Mouse (Mus musculus): ENCODE results near the gene Majin. TPM values are rescaled to one million over a fixed set of nuclear protein-coding genes. Genes with fewer than 3 reads are reported as not detected.

The Majin gene
- polyA plus RNA-seq, 1 experiment from 2014 or later, result not detected

DNA sequence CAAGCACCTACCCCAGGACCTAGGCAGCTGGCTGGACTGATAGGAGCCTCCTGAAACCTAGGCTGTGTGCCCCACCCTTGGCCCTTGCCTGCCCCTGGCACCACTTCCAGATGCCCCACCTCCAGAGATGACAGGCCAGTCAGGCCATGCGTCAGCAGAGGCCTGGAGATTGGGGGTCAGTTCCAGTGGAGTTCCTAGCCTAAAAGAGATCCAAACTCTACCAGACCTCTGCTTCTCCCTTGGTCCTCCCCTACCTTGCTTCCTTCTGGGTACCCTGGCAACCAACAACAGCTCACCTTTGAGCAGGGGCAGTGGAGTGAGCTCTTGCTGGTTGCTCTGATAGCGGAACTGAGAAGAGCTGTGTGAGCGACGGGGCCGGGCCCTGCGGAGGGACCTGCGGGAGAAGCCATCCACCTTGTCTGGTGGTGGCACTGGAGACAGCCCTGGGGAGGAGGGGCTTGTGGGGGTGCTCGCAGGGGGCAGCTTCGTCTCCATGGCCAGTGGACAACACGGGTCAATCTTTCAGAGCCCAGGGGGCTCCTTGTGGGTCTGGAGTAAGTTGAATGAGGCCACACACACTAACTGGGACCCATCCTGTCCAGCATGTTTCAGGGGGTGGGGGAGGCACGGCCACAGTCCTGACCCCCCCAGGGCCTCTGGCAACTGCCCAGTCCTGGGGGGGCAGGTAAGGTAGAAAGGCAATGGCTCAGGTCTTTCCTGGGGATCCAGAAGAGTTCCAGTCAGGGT is 50.3 kb downstream of the Majin start:
- ATAC-seq (replicated peaks; ENCODE audit: insufficient number of reproducible peaks, low FRiP score, low TSS enrichment), result no peak
- Histone ChIP-seq H3K4me1 (ENCODE audit: control insufficient read depth, insufficient read depth, low read length) (peaks cover 18% of the 10 kb centered on the region), H3K36me3 (ENCODE audit: control insufficient read depth, insufficient read depth, low read length) (no peaks in the 10 kb centered on the region), H3K9me3 (replicated peaks; ENCODE audit: control insufficient read depth, low read length) (no peaks in the 10 kb centered on the region), H3K4me2 (peak overlapping the region; percentile 93), H3K9ac (ENCODE audit: low read depth, low read length) (no peak overlapping the region), H3K27me3 (ENCODE audit: control insufficient read depth, insufficient read depth, low read length) (no peaks in the 10 kb centered on the region), H3K4me3 (ENCODE audit: low read depth, low read length) (peak overlapping the region; percentile 88), H3K27ac (ENCODE audit: low read depth, low read length) (0 out of 2 replicates have a peak overlapping the region, but pooled peaks have one; percentile 24)
- 60% methylated on average over 11 of the region's 11 CpGs for WGBS (ENCODE audit: insufficient replicate concordance)

GRCm38 (mm10) chr19:6235084-6236052 is 51.2 kb downstream of the Majin start, which contains the start of gene Ppp2r5b:
TSS of gene Ppp2r5b (minus strand) at chr19:6235872.
- H3K4me3 ChIP-seq (ENCODE audit: low read depth, low read length), result peak within 1 kb of the TSS; percentile 88
- peak within 1 kb of the TSS; percentile 97 for H3K27ac ChIP-seq (ENCODE audit: low read depth, low read length)
- no peaks in the 10 kb centered on the region for H3K27me3 ChIP-seq (ENCODE audit: control insufficient read depth, insufficient read depth, low read length)
- no peaks in the 10 kb centered on the region for H3K9me3 ChIP-seq (replicated peaks; ENCODE audit: control insufficient read depth, low read length)
- H3K4me2 ChIP-seq, result peak within 1 kb of the TSS; percentile 93
- 2% methylated on average over 48 of the region's 48 CpGs for WGBS (ENCODE audit: insufficient replicate concordance)
- no peaks in the 10 kb centered on the region for H3K36me3 ChIP-seq (ENCODE audit: control insufficient read depth, insufficient read depth, low read length)
- ATAC-seq (replicated peaks; ENCODE audit: insufficient number of reproducible peaks, low FRiP score, low TSS enrichment), result peak; percentile 91
- H3K9ac ChIP-seq (ENCODE audit: low read depth, low read length), result peak within 1 kb of the TSS; percentile 93
- H3K4me1 ChIP-seq (ENCODE audit: control insufficient read depth, insufficient read depth, low read length), result peaks cover 18% of the 10 kb centered on the region

DNA sequence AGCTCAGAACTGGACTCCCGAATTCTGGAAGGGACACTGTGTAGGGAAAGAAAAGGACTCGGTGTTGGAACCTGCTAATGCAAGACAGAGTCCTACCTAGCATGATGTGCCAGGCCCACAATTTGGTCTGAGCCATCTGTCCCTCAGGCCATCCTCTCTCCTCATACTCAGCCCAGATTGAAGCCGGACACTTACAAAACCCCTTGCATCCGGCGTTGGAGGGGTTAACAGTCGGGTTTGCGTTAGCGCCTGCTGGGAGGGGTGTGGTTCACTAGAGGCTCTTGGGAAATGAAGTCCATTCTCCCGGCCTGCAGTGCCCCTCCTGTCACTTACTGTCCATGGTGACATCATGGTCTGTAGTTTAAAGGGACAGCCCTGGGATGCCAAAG is 51.9 kb downstream of the Majin start:
- peak overlapping the region; percentile 88 for H3K4me3 ChIP-seq (ENCODE audit: low read depth, low read length)
- H3K4me1 ChIP-seq (ENCODE audit: control insufficient read depth, insufficient read depth, low read length), result peaks cover 18% of the 10 kb centered on the region
- peak overlapping the region; percentile 97 for H3K27ac ChIP-seq (ENCODE audit: low read depth, low read length)
- ATAC-seq (replicated peaks; ENCODE audit: insufficient number of reproducible peaks, low FRiP score, low TSS enrichment), result peak; percentile 91
- H3K27me3 ChIP-seq (ENCODE audit: control insufficient read depth, insufficient read depth, low read length), result no peaks in the 10 kb centered on the region
- no peaks in the 10 kb centered on the region for H3K9me3 ChIP-seq (replicated peaks; ENCODE audit: control insufficient read depth, low read length)
- H3K36me3 ChIP-seq (ENCODE audit: control insufficient read depth, insufficient read depth, low read length), result no peaks in the 10 kb centered on the region
- 0% methylated on average over 9 of the region's 9 CpGs for WGBS (ENCODE audit: insufficient replicate concordance)
- peak overlapping the region; percentile 93 for H3K9ac ChIP-seq (ENCODE audit: low read depth, low read length)
- peak overlapping the region; percentile 93 for H3K4me2 ChIP-seq

DNA sequence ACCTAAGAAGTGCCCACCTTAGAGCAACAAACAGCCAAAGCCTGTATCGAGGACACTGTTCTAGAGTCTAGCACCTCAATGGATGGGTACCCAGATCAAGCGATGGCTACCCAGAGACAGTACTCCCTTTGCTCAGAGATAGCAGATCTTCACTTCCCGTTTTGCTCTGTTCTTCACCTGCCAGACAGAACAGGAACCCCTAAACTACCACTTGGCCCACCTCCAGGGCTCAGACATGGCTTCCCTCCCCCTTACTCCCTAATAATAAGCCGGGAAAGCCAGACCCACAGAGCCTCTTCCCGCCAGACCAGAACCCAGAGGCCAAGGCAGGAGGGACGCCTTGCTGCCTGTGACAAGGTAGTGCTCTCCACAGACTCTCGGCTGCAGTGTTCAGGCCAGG is 52.7 kb downstream of the Majin start:
- Histone ChIP-seq H3K4me1 (ENCODE audit: control insufficient read depth, insufficient read depth, low read length) (peaks cover 18% of the 10 kb centered on the region), H3K4me3 (ENCODE audit: low read depth, low read length) (no peak overlapping the region), H3K9ac (ENCODE audit: low read depth, low read length) (no peak overlapping the region), H3K4me2 (no peak overlapping the region), H3K9me3 (replicated peaks; ENCODE audit: control insufficient read depth, low read length) (no peaks in the 10 kb centered on the region), H3K27me3 (ENCODE audit: control insufficient read depth, insufficient read depth, low read length) (no peaks in the 10 kb centered on the region), H3K27ac (ENCODE audit: low read depth, low read length) (no peak overlapping the region), H3K36me3 (ENCODE audit: control insufficient read depth, insufficient read depth, low read length) (no peaks in the 10 kb centered on the region)
- no peak for ATAC-seq (replicated peaks; ENCODE audit: insufficient number of reproducible peaks, low FRiP score, low TSS enrichment)
- WGBS (ENCODE audit: insufficient replicate concordance), result 76% methylated on average over 7 of the region's 7 CpGs

DNA sequence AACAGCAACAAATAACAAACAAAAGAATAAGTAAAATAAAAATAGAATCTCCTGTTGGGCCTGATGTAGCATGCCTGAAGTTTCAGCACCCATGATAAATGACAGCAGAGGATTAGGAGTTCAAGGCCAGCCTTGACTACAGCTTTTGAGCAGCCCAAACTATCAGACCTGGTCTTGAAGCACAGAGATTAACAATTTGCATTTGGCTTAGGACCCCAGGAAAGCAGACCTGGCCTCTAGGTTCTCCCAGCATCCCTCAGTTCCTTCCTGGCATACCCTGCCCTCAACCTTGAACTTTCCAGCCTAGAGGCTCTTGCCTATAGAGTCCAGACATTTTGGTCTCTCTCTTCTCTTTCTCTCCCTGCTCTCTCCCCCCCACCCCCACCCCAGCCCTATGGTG is 54.6 kb downstream of the Majin start:
- H3K27ac ChIP-seq (ENCODE audit: low read depth, low read length), result no peak overlapping the region
- H3K4me3 ChIP-seq (ENCODE audit: low read depth, low read length), result no peak overlapping the region
- no peaks in the 10 kb centered on the region for H3K27me3 ChIP-seq (ENCODE audit: control insufficient read depth, insufficient read depth, low read length)
- H3K9ac ChIP-seq (ENCODE audit: low read depth, low read length), result no peak overlapping the region
- H3K9me3 ChIP-seq (replicated peaks; ENCODE audit: control insufficient read depth, low read length), result no peaks in the 10 kb centered on the region
- peaks cover 22% of the 10 kb centered on the region for H3K4me1 ChIP-seq (ENCODE audit: control insufficient read depth, insufficient read depth, low read length)
- H3K36me3 ChIP-seq (ENCODE audit: control insufficient read depth, insufficient read depth, low read length), result no peaks in the 10 kb centered on the region
- no peak overlapping the region for H3K4me2 ChIP-seq
- ATAC-seq (replicated peaks; ENCODE audit: insufficient number of reproducible peaks, low FRiP score, low TSS enrichment), result no peak

- Histone ChIP-seq H3K27ac (ENCODE audit: low read depth, low read length) (0 out of 2 replicates have a peak overlapping the region, but pooled peaks have one; percentile 2), H3K27me3 (ENCODE audit: control insufficient read depth, insufficient read depth, low read length) (no peaks in the 10 kb centered on the region), H3K4me3 (ENCODE audit: low read depth, low read length) (no peak overlapping the region), H3K4me2 (peak overlapping the region; percentile 4; the same call in 1 of the 2 replicates), H3K9ac (ENCODE audit: low read depth, low read length) (0 out of 2 replicates have a peak overlapping the region, but pooled peaks have one; percentile 12), H3K4me1 (ENCODE audit: control insufficient read depth, insufficient read depth, low read length) (peaks cover 9% of the 10 kb centered on the region), H3K9me3 (replicated peaks; ENCODE audit: control insufficient read depth, low read length) (no peaks in the 10 kb centered on the region), H3K36me3 (ENCODE audit: control insufficient read depth, insufficient read depth, low read length) (peaks cover 4% of the 10 kb centered on the region)
- WGBS (ENCODE audit: insufficient replicate concordance), result 38% methylated on average over 1 of the region's 1 CpGs
- no peak for ATAC-seq (replicated peaks; ENCODE audit: insufficient number of reproducible peaks, low FRiP score, low TSS enrichment)
These were observed 55.9 kb downstream of the Majin start for GRCm38 (mm10) chr19:6240136-6240535.

GRCm38 (mm10) chr19:6240725-6241124 is 56.5 kb downstream of the Majin start:
- H3K27me3 ChIP-seq (ENCODE audit: control insufficient read depth, insufficient read depth, low read length), result no peaks in the 10 kb centered on the region
- ATAC-seq (replicated peaks; ENCODE audit: insufficient number of reproducible peaks, low FRiP score, low TSS enrichment), result no peak
- H3K4me1 ChIP-seq (ENCODE audit: control insufficient read depth, insufficient read depth, low read length), result peaks cover 8% of the 10 kb centered on the region
- H3K27ac ChIP-seq (ENCODE audit: low read depth, low read length), result peak overlapping the region; percentile 2; the same call in 1 of the 2 replicates
- H3K9ac ChIP-seq (ENCODE audit: low read depth, low read length), result no peak overlapping the region
- peak overlapping the region; percentile 4; the same call in 1 of the 2 replicates for H3K4me2 ChIP-seq
- no peak overlapping the region for H3K4me3 ChIP-seq (ENCODE audit: low read depth, low read length)
- H3K36me3 ChIP-seq (ENCODE audit: control insufficient read depth, insufficient read depth, low read length), result peaks cover 4% of the 10 kb centered on the region
- 25% methylated on average over 5 of the region's 5 CpGs for WGBS (ENCODE audit: insufficient replicate concordance)
- H3K9me3 ChIP-seq (replicated peaks; ENCODE audit: control insufficient read depth, low read length), result no peaks in the 10 kb centered on the region

- under 1% methylated on average over 55 of the region's 55 CpGs for WGBS (ENCODE audit: insufficient replicate concordance)
- Histone ChIP-seq H3K4me1 (ENCODE audit: control insufficient read depth, insufficient read depth, low read length) (peaks cover 6% of the 10 kb centered on the region), H3K9ac (ENCODE audit: low read depth, low read length) (peak within 1 kb of the TSS; percentile 85), H3K36me3 (ENCODE audit: control insufficient read depth, insufficient read depth, low read length) (peaks cover 9% of the 10 kb centered on the region), H3K9me3 (replicated peaks; ENCODE audit: control insufficient read depth, low read length) (no peaks in the 10 kb centered on the region), H3K4me3 (ENCODE audit: low read depth, low read length) (peak within 1 kb of the TSS; percentile 64), H3K27ac (ENCODE audit: low read depth, low read length) (peak within 1 kb of the TSS; percentile 2; the same call in 1 of the 2 replicates), H3K4me2 (peak within 1 kb of the TSS; percentile 72), H3K27me3 (ENCODE audit: control insufficient read depth, insufficient read depth, low read length) (no peaks in the 10 kb centered on the region)
- peak; percentile 91 for ATAC-seq (replicated peaks; ENCODE audit: insufficient number of reproducible peaks, low FRiP score, low TSS enrichment)
These were observed 57.3 kb downstream of the Majin start, which contains the start of gene Atg2a for GRCm38 (mm10) chr19:6241274-6242107. TSS of gene Atg2a (plus strand) at chr19:6241668.
